Mouse (Mus musculus): ENCODE results near the gene Grasp. TPM values are rescaled to one million over a fixed set of nuclear protein-coding genes. Genes with fewer than 3 reads are reported as not detected.

The Grasp gene
- 2.2 and 2.8 TPM in 2 replicates for polyA plus RNA-seq (2012; rRNA removed)

DNA sequence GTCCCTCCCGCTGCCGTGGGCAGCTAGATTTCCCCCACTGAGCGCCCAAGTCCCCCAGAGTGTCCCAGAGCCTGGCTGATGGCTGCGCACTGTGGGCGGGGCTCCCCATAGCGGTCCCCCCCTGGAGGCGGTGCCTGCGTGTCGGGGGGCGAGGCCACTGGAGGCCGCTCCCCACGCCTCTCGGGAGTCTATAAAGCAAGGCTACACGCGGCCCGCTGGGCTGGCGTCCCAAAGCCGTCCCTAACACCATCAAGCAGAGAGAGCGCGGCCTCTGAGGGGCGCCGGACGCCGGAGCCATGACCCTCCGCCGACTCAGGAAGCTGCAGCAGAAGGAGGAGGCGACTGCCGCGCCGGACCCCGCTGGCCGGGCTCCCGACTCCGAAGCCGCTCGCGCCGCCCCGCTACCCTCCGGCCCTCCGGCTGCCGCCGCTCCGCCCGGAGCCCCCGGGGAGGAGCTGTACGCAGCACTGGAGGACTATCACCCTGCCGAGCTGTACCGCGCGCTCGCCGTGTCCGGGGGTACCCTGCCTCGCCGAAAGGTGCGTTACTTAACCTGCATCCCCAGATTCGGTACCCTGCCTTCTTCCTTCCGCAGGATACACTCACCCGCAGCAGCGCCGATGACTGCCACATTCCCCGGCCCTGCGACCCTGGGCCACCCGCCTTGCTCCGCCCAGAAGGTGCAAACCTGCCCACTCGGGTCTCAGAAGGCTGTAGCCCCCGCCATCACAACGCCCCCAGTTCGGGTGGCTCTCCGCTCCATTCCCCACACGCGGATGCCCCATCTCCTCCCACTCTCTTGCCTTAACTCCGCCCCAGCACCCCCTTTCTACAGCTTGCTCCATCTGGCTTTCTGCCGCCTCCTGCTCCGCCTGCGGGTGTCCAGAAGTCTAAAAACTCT, at the start of gene Grasp:
Grasp (plus strand) TSS at position 183 of the 901 bp plus-strand sequence.
- WGBS: under 1% methylated on average over 77 of the region's 77 CpGs
- no peak for DNase-seq (ENCODE audit: low read depth, low spot score)

DNA sequence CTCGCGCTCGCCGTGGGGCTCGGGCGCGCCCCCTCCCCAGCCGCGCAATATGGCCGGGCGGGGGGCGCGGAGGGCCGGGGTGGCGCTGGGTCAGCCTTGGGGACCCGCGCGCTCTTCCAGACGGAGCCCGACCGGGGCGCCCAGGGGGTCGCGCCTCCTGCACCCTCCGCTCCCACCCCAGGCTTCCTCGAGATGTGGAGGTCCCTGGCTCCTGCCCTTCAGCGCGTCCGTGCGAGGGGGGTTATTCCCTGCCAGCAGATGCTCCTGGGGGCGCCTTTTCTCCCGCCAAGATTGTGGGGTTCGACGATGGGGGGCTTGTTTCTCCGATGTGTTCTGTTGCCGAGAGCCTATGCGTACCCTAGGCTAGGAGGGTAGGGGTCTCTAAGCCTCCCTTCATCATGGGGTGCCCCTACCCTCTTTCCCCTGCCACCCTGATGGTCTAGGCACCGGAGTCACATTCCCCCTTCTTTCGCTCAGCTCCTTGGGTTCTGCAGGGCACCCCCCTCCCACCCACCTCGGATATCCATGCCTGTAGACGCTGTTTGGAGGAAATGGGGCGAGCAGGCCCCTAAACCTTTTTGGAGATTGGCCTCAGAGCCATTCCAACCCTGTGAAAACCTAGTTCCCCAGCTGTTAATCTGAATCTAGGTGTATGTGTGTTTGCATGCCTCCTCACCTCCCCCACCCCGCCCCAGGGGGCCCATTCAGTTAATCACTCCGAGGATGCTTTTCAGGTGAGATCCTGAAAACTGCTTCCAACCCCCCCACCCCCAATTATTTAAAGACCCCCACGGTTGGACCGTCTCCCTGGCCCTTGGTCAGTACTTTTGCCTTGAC, 49.5 kb upstream of the Grasp start:
- WGBS: 2% methylated on average over 36 of the region's 46 CpGs

DNA sequence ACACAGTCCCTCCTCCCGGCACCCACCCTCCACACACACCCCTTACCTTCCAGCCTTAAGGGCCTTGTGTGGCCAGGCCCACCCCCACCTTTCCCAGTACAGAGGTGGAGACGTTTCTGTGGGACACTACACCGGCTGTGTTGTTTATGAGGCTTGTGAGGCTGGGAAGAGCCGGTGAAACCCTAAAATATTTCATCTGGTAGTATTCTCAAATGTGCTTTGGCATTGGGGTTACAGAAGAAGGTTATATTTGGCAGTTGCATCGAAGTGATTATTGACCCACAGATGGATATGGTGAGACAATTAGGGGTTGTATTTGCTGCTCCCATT, 48.9 kb upstream of the Grasp start:
- DNase-seq (ENCODE audit: low read depth, low spot score): no peak

More for the DNA sequence above, 49.5 kb upstream of the Grasp start:
- no peak for DNase-seq (ENCODE audit: low read depth, low spot score)

DNA sequence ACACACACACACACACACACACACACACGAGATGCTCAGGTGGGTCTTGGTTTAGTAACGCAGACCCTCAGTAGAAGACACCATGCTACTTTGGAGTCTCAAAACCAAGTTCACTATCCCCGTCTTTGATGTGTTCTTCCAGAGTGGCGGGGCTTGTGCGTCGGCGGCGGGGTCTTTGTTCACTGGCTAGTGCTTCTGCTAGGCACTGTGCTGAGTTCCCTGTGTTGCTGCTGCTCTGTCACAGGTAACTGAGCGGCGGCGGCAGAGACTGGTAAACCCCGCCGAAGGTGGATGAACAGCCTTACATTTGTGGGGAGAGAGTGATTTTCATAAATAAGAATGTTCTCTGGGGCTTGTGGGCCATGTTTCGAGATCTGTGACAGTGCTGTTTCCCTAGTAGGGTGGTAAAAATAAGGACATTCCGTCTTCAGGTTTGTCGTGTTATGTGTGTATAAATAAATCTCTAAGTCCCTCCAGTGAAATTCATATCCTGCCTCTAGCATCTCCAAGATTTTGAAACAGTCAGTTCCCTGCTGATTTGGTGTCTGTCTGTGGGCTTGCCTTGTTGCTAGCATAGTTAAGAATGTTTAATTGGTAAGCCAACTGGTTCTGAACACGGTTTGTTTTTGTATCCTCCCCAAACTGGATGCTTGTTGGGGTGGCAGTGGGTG, 48.2 kb upstream of the Grasp start:
- WGBS: 14% methylated on average over 17 of the region's 17 CpGs
- DNase-seq (ENCODE audit: low read depth, low spot score): no peak

More for the DNA sequence above, 48.9 kb upstream of the Grasp start:
- 9% methylated on average over 5 of the region's 5 CpGs for WGBS

DNA sequence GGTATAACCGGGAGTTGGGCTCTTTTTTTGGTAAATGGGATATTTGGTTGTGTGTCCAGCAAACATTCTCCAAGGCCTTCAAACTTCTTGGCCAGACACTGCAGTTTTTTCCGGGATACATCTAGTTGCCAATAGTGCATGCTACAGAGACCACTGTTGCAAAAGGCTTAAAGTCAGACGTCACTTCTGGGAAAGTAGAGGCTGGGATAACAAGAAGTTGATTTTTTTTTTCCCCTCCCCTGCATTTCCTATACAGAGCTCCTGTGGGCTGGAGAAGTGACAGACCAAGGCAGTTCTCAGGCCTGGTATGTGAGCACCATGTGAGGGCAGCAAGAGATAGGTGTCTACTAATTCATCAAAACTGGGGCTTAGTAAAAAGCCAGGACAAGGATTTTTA, 47.7 kb upstream of the Grasp start:
- 8% methylated on average over 3 of the region's 3 CpGs for WGBS

DNA sequence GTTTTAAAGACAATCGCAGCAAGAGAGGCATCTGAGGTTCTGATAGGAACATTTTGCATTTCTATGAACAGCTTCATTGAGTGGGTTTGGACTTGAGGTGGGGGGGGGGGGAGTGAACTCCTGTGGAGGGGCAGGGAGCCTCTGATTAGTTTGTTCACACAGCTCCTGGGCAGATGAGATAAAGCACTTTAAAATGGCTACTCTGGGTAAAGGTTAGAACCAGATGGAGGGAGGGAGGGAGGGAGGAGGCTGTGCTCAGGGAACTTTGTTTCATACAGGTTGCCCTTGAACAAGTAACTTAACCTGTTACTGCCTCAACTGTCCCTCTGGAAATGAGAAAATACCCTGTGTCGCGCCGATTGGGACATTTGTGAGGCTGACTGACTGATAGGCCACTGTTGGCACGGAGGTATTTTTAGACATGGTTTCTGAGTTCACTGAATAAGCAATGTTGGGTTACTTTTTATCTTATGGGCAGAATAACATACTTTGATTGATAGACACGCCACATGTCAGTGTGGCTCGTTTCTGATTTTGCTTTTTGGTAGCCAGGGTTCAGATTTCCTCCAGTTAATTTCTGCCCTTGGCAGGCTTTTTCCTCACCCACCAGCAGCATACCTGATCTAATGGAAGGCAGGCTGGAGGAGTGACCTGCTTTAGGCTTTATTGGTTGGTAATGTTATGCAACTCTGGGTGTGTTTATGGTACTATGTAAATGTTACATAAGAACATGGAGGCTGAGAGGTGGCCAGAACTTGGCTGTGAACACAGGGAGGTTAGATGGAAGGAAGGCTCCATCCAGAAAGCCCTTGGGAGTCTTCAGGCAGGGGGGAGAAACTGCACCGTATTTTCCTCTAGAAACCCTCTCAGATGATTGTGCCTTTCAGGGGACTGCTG, 46.9 kb upstream of the Grasp start:
- WGBS: 33% methylated on average over 8 of the region's 8 CpGs

More for the DNA sequence above, 47.7 kb upstream of the Grasp start:
- no peak for DNase-seq (ENCODE audit: low read depth, low spot score)

DNA sequence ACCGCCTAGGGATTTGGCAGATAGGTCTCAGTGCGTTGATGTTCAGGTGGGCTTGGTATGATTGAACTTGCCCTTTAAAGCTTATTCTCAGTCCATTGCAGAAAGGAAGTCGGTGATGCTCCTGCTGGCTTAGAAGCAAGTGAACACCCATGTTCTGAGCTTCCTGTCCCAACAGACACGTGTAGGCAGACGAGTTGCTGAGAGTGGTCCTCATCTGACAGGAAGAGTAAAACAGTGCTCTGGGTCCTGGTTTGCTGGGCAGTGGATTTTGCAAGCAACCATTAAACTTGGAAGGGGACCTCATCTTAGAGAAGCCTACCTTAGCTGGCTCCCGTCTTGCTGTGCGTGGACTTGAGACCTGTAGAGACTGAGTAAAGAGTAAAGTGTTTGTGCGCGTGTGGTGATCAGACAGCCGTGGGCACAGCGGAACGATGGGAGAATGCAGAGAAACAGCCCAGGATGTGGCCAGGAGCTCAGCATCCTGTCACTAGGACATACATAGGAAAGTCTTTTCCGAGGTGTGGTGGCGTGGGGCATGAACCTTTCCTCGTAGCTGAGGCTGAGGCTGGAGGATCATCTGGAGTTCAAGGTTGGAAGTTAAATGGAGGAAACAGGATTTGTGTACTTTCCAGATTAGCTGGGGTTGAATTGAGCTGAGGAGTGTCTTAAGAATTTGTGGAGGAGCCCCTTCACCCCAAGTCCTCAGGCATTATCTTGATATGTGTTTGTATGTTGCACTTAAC, 43.5 kb upstream of the Grasp start:
- WGBS: 31% methylated on average over 15 of the region's 15 CpGs
- DNase-seq (ENCODE audit: low read depth, low spot score): no peak

More for the DNA sequence above, 46.9 kb upstream of the Grasp start:
- no peak for DNase-seq (ENCODE audit: low read depth, low spot score)

DNA sequence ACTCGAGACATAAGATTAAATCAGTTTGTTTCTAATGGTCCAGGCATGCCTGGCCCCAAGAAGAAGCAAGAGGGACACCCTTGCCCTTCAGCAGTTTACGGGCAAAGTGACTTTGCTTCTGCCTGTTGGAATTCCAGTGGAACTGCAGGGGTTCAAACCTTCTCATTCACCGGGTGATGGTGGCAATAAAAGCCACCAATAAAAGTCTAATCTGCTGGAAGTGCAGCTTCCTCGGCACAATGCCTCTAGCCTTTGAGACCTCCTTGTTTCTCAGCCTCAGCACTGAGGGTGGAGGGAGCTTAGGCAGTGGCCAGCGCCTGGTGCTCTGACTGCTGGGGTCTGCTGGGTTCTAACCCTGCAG, 42.9 kb upstream of the Grasp start:
- DNase-seq (ENCODE audit: low read depth, low spot score): no peak
- 25% methylated on average over 5 of the region's 5 CpGs for WGBS

DNA sequence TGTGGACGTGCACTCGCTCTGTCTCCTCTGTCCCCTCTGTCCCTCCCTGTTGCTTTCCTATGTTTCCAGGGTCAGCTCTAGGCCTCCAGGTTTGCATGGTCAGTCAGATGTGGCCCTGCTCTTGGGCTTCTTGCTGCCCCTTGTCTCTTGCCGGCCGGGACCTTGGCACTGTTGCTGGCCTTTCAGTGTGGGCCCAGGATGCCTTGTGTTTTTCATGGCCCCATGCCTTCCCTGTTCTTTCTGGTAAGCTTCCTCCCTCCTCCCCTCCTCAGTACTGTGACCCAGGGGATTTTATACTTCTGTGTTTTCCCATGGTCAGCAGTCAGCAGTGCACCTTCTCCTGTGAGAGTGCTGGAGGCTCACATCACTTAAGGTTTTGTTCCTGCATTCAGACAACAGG, 42.5 kb upstream of the Grasp start:
- 25% methylated on average over 4 of the region's 4 CpGs for WGBS
- no peak for DNase-seq (ENCODE audit: low read depth, low spot score)

DNA sequence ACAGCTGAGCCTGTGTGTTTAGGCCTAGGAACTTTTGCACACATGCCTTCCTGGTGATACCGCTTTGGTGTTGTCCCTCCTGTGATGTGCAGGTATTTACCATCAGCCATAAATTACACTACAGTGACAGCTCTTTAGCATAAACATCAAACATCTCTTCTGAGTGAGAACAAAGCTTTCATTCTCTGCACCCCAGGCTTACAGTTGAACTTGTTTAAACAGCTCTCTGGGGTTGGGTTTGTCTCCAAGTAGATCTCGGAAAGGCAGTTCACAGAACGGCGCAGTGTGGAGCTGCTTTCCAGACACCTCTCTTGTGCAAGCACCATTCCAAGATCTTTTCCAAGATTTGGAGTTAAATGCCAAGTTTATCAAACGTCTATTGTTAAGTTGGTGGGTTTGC, 41.3 kb upstream of the Grasp start:
- no peak for DNase-seq (ENCODE audit: low read depth, low spot score)
- 16% methylated on average over 5 of the region's 5 CpGs for WGBS

DNA sequence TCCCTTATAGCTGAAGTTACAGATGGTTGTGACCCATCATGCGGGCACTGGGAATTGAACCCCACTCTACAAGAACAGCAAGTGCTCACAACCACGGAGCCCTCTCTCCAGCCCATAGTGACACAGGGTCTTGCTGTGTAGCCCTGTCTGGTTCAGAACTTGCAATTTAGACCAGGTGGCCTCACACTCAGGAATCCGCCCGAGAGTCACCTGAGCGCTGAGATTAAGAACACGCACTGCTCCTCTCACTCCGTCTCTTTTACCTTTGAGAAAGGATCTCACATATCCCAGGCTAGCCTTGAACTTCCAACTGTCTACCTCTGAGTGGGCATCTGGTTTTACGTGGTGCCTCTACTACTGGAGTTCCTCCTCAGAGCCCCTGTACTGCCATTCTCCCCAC, 39.7 kb upstream of the Grasp start:
- DNase-seq (ENCODE audit: low read depth, low spot score): no peak
- 84% methylated on average over 8 of the region's 8 CpGs for WGBS

DNA sequence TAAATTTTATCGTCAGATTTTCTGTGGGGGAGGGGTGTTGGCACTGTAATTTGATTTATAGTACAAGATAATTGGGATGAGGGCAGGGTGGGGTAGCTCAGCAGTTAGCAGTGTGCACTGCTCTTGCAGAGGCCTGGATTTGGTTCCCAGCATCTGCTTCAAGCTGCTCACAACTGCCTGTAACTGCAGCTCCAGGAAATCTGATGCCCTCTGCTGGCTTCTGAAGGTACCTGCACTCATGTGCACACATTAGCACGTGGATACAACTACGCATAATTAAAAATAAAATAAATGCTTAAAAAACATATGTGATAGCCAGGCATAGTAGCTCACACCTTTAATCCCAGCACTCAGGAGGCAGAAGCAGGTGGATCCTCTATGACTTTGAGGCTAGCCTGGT, 38.4 kb upstream of the Grasp start:
- DNase-seq (ENCODE audit: low read depth, low spot score): no peak
- 88% methylated on average over 3 of the region's 3 CpGs for WGBS

DNA sequence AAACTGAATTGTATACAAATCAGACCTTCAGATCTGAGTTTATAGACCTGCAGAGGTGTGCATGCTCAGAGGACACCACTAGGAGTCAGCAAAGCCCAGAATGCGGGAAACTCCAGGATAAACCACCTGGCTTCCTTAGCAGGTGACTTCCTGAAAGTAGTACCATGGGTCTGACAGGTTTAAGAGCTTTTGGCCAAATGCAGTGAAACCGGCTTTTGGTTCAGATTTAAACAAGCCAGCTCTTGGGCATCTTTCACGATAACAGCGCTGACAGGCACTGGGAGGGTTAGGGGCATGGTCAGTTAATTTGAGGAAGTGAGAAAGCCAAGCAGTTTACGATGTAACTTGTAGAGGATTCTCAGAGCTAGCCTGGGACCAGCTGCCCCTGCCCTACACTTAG, 36.1 kb upstream of the Grasp start:
- 29% methylated on average over 5 of the region's 5 CpGs for whole genome bisulfite sequencing
- DNase-seq (ENCODE audit: low read depth, low spot score): no peak

DNA sequence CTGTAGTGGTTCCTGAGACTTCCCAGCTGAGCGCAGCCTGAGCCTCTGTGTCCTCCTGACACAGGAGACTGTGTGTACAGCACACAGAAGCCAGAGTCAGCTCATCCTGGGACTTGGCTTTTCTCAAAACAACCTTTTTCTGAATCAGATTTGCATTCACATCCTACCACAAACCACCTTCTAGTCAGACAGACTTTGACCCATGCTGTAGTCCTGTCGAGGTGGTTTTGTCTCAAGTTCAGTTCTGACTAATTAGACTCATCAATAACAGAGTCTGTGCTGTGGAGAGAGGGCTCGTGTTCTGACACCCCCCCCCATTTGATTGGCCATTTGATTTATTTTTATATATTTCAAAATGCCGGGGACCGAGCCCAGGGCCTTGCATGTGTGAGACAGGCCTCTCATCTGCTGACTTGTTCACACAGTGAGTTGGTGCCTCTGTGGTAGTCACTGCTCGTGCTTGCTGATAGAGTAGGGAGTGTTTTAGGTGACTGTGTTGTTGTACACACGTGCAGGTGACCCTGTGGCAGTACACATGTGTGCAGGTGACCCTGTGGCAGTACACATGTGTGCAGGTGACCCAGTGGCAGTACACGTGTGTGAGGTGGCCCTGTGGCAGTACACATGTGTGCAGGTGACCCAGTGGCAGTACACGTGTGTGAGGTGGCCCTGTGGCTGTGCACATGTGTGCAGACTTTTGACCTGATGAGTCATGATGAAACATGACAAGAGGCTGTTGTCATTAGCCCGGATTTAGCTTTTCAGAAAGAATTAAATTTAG, 33.8 kb upstream of the Grasp start:
- 50% methylated on average over 10 of the region's 10 CpGs for WGBS
- DNase-seq (ENCODE audit: low read depth, low spot score): no peak

DNA sequence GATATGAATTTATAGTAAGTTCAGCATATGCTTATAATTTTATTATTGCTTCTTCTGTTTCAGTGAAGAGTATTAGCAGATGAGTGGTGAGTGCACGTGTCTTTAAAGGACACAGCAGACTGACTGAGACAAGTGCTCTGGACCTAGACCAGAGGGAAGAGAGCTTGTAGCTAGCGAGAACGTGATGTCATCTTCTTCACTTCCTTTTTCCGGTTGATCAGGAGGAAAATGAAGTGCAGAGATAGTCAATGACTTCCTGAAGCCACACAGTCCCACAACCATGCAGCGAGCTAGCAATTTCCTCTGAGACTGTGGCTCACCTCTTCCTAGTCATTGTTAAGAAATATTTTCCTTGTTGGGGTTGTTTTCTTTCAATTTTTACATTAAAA, 33.2 kb upstream of the Grasp start:
- WGBS: 37% methylated on average over 5 of the region's 5 CpGs
- DNase-seq (ENCODE audit: low read depth, low spot score): no peak

DNA sequence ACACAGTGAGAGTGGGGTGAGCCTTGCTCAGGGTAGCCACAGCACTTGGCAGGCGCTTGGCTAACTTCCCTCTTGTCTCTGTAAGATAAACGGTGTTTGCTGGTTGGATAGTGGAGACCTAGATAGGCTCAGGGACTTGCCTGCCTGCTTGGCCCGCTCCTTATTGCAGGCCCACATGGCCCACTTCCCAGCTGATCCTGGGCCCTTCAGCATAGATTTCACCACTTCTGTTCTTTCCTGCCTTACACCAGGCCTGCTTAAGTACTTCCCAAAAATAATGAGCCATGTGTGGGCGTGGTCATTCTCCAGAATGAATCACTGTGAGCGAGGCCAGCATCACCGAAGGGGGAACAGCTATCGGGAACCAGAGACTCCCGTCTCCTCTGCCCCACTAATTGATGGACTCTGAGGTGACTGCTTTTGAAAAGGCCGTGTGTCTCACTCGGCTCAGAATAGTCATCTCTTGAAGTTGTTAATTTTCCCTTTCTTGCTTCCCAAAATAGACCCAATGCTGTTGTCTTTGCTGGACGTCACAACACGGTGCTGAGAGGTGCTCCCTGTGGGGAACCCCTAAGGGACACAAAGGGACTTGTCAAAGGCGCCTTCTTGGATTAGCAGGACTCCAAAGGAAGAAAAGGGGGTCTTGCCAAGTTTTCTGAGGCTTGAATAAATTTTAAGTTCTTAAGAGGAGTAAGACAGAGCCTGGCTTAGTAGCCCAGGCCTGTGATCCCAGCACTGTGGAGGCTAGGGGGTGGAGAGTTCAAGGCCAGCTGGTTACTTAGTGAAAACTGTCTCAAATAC, 32.3 kb upstream of the Grasp start:
- 43% methylated on average over 13 of the region's 13 CpGs for WGBS

DNA sequence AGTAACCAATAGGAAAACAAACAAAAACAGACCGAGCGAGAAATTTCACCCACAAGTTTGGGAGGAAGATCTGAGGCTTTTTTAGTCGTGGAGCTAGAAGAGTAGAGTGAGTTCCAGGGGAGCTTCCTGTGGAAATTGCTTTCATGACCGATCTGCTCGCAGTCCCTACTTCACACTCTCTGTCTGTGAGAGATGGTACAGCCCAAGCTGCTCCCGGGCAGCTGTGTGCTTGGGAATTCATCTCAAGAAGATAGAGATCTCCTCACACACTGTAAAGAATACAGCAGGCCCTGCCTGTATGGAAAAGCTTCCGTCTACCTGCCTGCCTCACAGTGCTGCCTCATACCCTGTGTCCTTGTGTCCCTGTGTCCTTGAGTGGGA, 31.7 kb upstream of the Grasp start:
- no peak for DNase-seq (ENCODE audit: low read depth, low spot score)
- WGBS: 53% methylated on average over 7 of the region's 7 CpGs

More for the DNA sequence above, 32.3 kb upstream of the Grasp start:
- DNase-seq (ENCODE audit: low read depth, low spot score): no peak
